13 mouse cellular contexts compared by ENCODE assay signal in genomic region chr7:109468262-109468701, GRCm38 (mm10). TPM values are rescaled to one million over a fixed set of nuclear protein-coding genes. Genes with fewer than 3 reads are reported as not detected.
DNase-seq lines count a peak whose midpoint lies in the region; ATAC-seq and TF ChIP-seq lines count a peak whose summit lies in the region.
"Had no signal": no experiment of that assay in that cellular context is flagged by ENCODE, and none has a peak within 500 bp of the region (broad histone marks: within the 10 kb centered on the region; RNA-seq: fewer than 3 reads in every experiment).

No protein-coding gene starts in this region.

- H3K4me2 ChIP-seq in hindbrain, embryonic 12.5 days (replicated peaks): no peak overlapping the region
- no peak overlapping the region for H3K4me2 ChIP-seq in lung, embryonic 15.5 days
- H3K4me2 ChIP-seq in intestine, postnatal 0 days (replicated peaks; ENCODE audit: low read depth): no peak overlapping the region
- H3K4me2 ChIP-seq: heart, embryonic 13.5 days; limb, embryonic 13.5 days had no signal

- H3K27ac ChIP-seq in hindbrain, embryonic 10.5 days: peak overlapping the region; percentile 23; the same call in 1 of the 2 replicates
- no peak overlapping the region for H3K27ac ChIP-seq in hindbrain, embryonic 12.5 days
- H3K27ac ChIP-seq in lung, embryonic 15.5 days: 0 out of 2 replicates have a peak overlapping the region, but pooled peaks have one; percentile 10
- no peak overlapping the region for H3K27ac ChIP-seq in intestine, postnatal 0 days (ENCODE audit: low read depth, low read length)
- H3K27ac ChIP-seq: heart, embryonic 13.5 days; limb, embryonic 13.5 days had no signal

- DNase-seq in adrenal gland, postnatal 10 days: peak; percentile 5
- DNase-seq in adrenal gland, postnatal 36 days: no peak
- no peak for DNase-seq in hindbrain, embryonic 10.5 days (ENCODE audit: low spot score)
- peak; percentile 25 for DNase-seq in cerebellum, adult 8-10 months
- no peak for DNase-seq in right cerebral cortex, postnatal 14 days
- DNase-seq: adrenal gland, postnatal 14 days; kidney, postnatal 4 days had no signal

- H3K36me3 ChIP-seq in hindbrain, embryonic 10.5 days: no peaks in the 10 kb centered on the region
- H3K36me3 ChIP-seq in hindbrain, embryonic 12.5 days: no peaks in the 10 kb centered on the region
- H3K36me3 ChIP-seq in lung, embryonic 15.5 days: no peaks in the 10 kb centered on the region
- H3K36me3 ChIP-seq in intestine, postnatal 0 days (ENCODE audit: control insufficient read depth, insufficient read depth): no peaks in the 10 kb centered on the region
- H3K36me3 ChIP-seq: heart, embryonic 13.5 days; limb, embryonic 13.5 days had no signal

- ATAC-seq in hindbrain, embryonic 12.5 days (ENCODE audit: low FRiP score): no peak
- no peak for ATAC-seq in lung, embryonic 15.5 days (ENCODE audit: borderline replicate concordance, extremely low read depth, low FRiP score, low TSS enrichment)
- no peak for ATAC-seq in intestine, postnatal 0 days

- no peak overlapping the region for H3K4me3 ChIP-seq in hindbrain, embryonic 10.5 days
- H3K4me3 ChIP-seq in hindbrain, embryonic 12.5 days: no peak overlapping the region
- no peak overlapping the region for H3K4me3 ChIP-seq in lung, embryonic 15.5 days
- H3K4me3 ChIP-seq in intestine, postnatal 0 days (ENCODE audit: low read depth, low read length): no peak overlapping the region
- H3K4me3 ChIP-seq: heart, embryonic 13.5 days; limb, embryonic 13.5 days had no signal

- peaks cover 12% of the 10 kb centered on the region for H3K4me1 ChIP-seq in hindbrain, embryonic 10.5 days (replicated peaks)
- peaks cover 8% of the 10 kb centered on the region; the same call in 1 of the 2 replicates for H3K4me1 ChIP-seq in hindbrain, embryonic 12.5 days
- no peaks in the 10 kb centered on the region for H3K4me1 ChIP-seq in lung, embryonic 15.5 days
- H3K4me1 ChIP-seq in intestine, postnatal 0 days (replicated peaks; ENCODE audit: control insufficient read depth, insufficient read depth, low read length): no peaks in the 10 kb centered on the region
- H3K4me1 ChIP-seq: limb, embryonic 13.5 days had no signal

- no peak overlapping the region for H3K9ac ChIP-seq in hindbrain, embryonic 12.5 days
- no peak overlapping the region for H3K9ac ChIP-seq in lung, embryonic 15.5 days
- H3K9ac ChIP-seq in intestine, postnatal 0 days (ENCODE audit: low read depth, low read length): no peak overlapping the region
- H3K9ac ChIP-seq: heart, embryonic 13.5 days; limb, embryonic 13.5 days had no signal

- 55% methylated on average over 6 of the region's 6 CpGs for WGBS in hindbrain, embryonic 10.5 days
- WGBS in hindbrain, embryonic 12.5 days: 52% methylated on average over 6 of the region's 6 CpGs
- WGBS in lung, embryonic 15.5 days: 36% methylated on average over 6 of the region's 6 CpGs
- WGBS in intestine, postnatal 0 days: 46% methylated on average over 6 of the region's 6 CpGs

- no peaks in the 10 kb centered on the region for H3K9me3 ChIP-seq in hindbrain, embryonic 10.5 days
- H3K9me3 ChIP-seq in hindbrain, embryonic 12.5 days (replicated peaks): no peaks in the 10 kb centered on the region
- H3K9me3 ChIP-seq in lung, embryonic 15.5 days: no peaks in the 10 kb centered on the region
- H3K9me3 ChIP-seq in intestine, postnatal 0 days (ENCODE audit: control insufficient read depth): no peaks in the 10 kb centered on the region
- H3K9me3 ChIP-seq: heart, embryonic 13.5 days; limb, embryonic 13.5 days had no signal

- H3K27me3 ChIP-seq in hindbrain, embryonic 10.5 days (ENCODE audit: insufficient read depth, poor library complexity, severe bottlenecking): no peaks in the 10 kb centered on the region
- H3K27me3 ChIP-seq in hindbrain, embryonic 12.5 days: no peaks in the 10 kb centered on the region
- H3K27me3 ChIP-seq in lung, embryonic 15.5 days: no peaks in the 10 kb centered on the region
- H3K27me3 ChIP-seq in intestine, postnatal 0 days (replicated peaks; ENCODE audit: control insufficient read depth, insufficient read depth, low read length): no peaks in the 10 kb centered on the region
- H3K27me3 ChIP-seq: heart, embryonic 13.5 days; limb, embryonic 13.5 days had no signal

- no peak for TF ChIP-seq CTCF in intestine, postnatal 0 days (IDR thresholded peaks at IDR 0.05; ENCODE audit: low read depth)

RNA-seq across cellular contexts. Expression of gene Stk33, which starts 29.4 kb away (rescaled TPM):
- under 1 TPM; 0.76 to 0.84 TPM for total RNA-seq in adrenal gland, postnatal 10 days (2021)
- under 1 TPM; 0.33 TPM for total RNA-seq in adrenal gland, postnatal 36 days (2021)
- polyA plus RNA-seq in hindbrain, embryonic 10.5 days (2016; fragmentation: Nextera tagmentation; extraction: Ambion mirVana): 6.7 and 14.7 TPM in 2 replicates
- polyA plus RNA-seq in hindbrain, embryonic 12.5 days (2016; fragmentation: Nextera tagmentation; extraction: Ambion mirVana): 6.8 and 10.0 TPM in 2 replicates
- polyA plus RNA-seq in lung, embryonic 15.5 days (2015; fragmentation: Nextera tagmentation; extraction: Ambion mirVana): 2.2 and 2.3 TPM in 2 replicates
- polyA plus RNA-seq in intestine, postnatal 0 days (2015; fragmentation: Nextera tagmentation; extraction: Ambion mirVana): 0.21 and 0.46 TPM in 2 replicates
- total RNA-seq: megakaryocyte, adult 5-6 weeks had no signal

RNA-seq across cellular contexts. Expression of gene Trim66, which starts 39.7 kb away (rescaled TPM):
- total RNA-seq in adrenal gland, postnatal 10 days (2021): under 1 TPM; 0.48 to 0.85 TPM
- total RNA-seq in adrenal gland, postnatal 36 days (2021): under 1 TPM; 0.10 to 0.33 TPM
- polyA plus RNA-seq in hindbrain, embryonic 10.5 days (2016; fragmentation: Nextera tagmentation; extraction: Ambion mirVana): 0.07 and 0.08 TPM in 2 replicates
- polyA plus RNA-seq in hindbrain, embryonic 12.5 days (2016; fragmentation: Nextera tagmentation; extraction: Ambion mirVana): 0.08 and 0.12 TPM in 2 replicates
- 0.02 and 0.03 TPM in 2 replicates for polyA plus RNA-seq in lung, embryonic 15.5 days (2015; fragmentation: Nextera tagmentation; extraction: Ambion mirVana)
- polyA plus RNA-seq in intestine, postnatal 0 days (2015; fragmentation: Nextera tagmentation; extraction: Ambion mirVana): 0.01 and 0.05 TPM in 2 replicates
- total RNA-seq: megakaryocyte, adult 5-6 weeks had no signal
- polyA plus RNA-seq: heart, embryonic 13.5 days had no signal

RNA-seq across cellular contexts. Expression of gene Rpl27a, which starts 50.7 kb away (rescaled TPM):
- total RNA-seq in adrenal gland, postnatal 10 days (2021): 100 to 1,000 TPM; 227 to 237 TPM
- total RNA-seq in adrenal gland, postnatal 36 days (2021): 100 to 1,000 TPM; 206 to 235 TPM
- 101 and 126 TPM in 2 replicates for polyA plus RNA-seq in hindbrain, embryonic 10.5 days (2016; fragmentation: Nextera tagmentation; extraction: Ambion mirVana)
- 86.2 and 98.4 TPM in 2 replicates for polyA plus RNA-seq in hindbrain, embryonic 12.5 days (2016; fragmentation: Nextera tagmentation; extraction: Ambion mirVana)
- polyA plus RNA-seq in lung, embryonic 15.5 days (2015; fragmentation: Nextera tagmentation; extraction: Ambion mirVana): 136 and 146 TPM in 2 replicates
- polyA plus RNA-seq in intestine, postnatal 0 days (2015; fragmentation: Nextera tagmentation; extraction: Ambion mirVana): 81.0 and 95.7 TPM in 2 replicates

Comparison
In these comparisons a context has a peak if more than half of its experiments do, and no peak if none do; other contexts are left out.
1. DNase-seq: peak in adrenal gland, postnatal 10 days (single experiment) and cerebellum, adult 8-10 months (single experiment); none in adrenal gland, postnatal 36 days (0 of 2), hindbrain, embryonic 10.5 days (single experiment) and right cerebral cortex, postnatal 14 days (single experiment).
2. H3K27ac ChIP-seq: peak in hindbrain, embryonic 10.5 days (single experiment) and lung, embryonic 15.5 days (single experiment); none in hindbrain, embryonic 12.5 days (single experiment) and intestine, postnatal 0 days (single experiment).